Mouse (Mus musculus): ENCODE results near the gene Hook2.

Gene Hook2

GRCm38 (mm10) chr8:84990349-84990748 is at the start of gene Hook2:
TSS of gene Hook2 (plus strand) at chr8:84990603.
- CTCF ChIA-PET: interaction anchor here (0.6 to 8.0 kb wide), 5 partner anchors 9 to 503 kb away, joined by 3 to 113 read pairs (median 3); partner anchors contain the start of genes Gm49661, Junb, Prdx2 and Syce2

DNA sequence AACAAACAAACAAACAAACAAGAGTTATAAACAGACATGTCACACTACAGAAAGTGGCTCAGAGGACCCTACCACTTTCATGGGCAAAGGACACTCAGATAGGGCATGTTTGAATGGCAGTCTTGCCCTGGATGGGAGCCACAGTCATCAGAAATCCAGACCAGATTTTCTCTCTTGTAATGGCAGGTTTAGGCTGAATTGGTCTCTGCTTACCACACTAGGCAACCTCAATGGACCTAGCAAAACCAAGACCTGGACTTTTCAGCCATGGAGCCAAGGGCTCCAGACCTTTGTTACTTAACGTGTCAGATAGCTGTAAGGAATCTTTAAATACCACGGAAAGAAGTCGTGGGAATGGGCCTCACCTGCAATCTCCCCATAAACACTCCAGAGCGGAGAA is 46.7 kb upstream of the Hook2 start:
- CTCF ChIA-PET: interaction anchor here (1.0 kb wide), 1 partner anchor 41 kb away, joined by 3 read pairs; no protein-coding TSS in a partner anchor

- CTCF ChIA-PET: interaction anchor here (0.5 to 1.1 kb wide), 3 partner anchors 13 to 158 kb away, joined by 3 to 19 read pairs (median 6); no protein-coding TSS in a partner anchor
Observed at GRCm38 (mm10) chr8:84944478-84945160, 45.8 kb upstream of the Hook2 start.

GRCm38 (mm10) chr8:84945235-84945632 is 45.2 kb upstream of the Hook2 start:
- CTCF ChIA-PET: interaction anchor here (0.5 to 1.1 kb wide), 2 partner anchors 12 to 158 kb away, joined by 6 to 19 read pairs; no protein-coding TSS in a partner anchor

DNA sequence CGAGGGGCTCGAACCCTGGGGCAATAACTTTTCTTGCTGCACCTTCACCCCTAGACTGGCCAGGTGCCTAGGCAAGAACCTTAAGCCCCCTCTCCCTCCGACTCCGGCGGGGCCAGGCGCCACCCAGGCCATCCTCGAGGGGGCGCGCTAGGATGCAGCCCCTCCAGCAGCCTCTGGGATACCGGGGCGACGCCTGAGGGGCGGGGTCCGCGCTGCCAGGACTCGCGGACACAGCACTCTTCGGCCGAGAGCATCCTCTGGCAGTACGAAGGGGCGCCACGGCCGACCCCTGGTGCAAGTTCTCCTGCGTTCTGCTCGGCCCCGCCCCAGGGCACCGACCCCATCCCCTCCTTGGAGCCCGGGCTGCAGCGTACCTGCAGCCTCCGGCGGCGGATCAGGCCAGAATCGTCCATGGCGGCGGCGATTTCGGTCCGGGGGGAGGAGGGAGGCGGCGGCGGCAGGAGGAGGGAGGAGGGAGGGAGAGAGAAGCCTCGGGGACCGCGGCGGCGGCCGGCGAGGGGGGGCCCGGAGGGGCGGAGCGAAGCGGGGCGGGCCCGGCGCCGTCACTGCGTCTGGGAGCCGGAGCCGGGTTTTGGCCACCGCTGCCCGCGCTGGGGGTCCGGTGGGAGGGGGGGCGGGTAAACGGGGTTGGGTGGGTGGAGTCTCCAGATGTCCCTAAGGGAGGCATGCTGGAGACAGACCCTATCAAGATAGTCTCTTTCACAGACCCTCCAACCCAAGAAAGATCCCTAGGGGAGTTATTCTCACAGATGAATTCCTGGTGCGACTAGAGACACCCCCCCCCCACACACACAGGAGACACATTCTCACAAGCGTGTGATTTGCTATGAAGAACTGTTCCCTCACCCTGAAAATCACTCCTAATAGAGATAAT is 44.5 kb upstream of the Hook2 start:
- CTCF ChIA-PET: no interaction called here

DNA sequence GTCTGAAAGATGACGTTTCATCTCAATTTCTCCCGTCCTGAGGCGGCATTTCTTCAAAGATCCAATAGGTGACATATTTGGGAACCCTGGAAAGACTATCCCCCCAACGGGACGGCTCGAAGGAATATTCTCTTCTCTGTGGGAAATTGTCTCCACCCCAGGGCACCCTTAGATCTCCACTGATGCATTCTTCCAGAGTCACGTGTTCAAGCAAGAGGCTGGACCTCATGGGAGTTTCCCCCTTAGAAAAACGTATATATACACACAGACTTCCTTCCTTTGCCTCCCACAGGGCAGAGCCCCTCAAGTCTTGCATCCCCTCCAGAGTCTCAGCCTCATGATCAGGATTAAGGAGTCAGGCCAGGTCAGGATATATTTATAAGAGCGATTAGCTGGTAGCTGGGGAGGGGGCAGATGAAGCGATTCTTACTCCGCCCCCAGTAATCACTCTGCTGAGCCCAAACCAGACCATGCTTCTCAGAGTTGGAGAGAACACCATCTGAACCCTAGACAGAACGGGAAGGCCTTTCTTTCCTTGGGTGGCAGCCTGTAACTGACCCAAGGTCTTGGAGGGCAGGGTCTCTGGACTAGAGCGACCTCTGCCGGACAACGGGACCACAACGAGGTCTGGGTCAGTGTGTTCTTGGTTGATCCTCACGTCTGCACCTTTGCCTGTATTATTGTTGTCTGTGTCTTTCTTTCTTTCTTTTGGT is 43.7 kb upstream of the Hook2 start, which contains the start of gene Rtbdn:
Gene Rtbdn (plus strand): TSS at position 464 of the 713 bp plus-strand sequence.
- CTCF ChIA-PET: no interaction called here

- CTCF ChIA-PET: no interaction called here
Observed at GRCm38 (mm10) chr8:84947241-84947545, 43.2 kb upstream of the Hook2 start.

DNA sequence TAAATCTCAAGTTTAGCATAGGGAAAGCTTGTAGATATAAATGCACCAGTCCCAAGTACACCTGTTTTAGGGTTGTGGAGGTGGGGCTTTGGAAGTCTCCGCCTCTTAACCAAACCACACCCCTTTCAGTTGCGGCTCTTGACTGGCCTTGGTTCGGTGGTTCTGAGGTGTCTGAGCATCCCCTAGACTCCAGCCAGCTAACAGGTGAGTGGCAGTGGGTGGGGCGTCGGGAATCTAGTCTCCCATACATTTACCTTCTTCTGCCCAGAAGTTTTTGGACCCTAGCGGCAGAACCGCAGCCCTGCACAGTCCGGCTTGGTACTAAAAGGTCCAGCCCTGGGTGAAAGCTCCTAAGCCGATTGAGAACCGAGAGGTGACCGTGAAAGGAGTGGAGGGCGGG is 40.6 kb upstream of the Hook2 start:
- CTCF ChIA-PET: interaction anchor here (0.6 to 1.1 kb wide), 3 partner anchors 21 to 123 kb away, joined by 3 to 5 read pairs (median 4); no protein-coding TSS in a partner anchor

GRCm38 (mm10) chr8:84952612-84953255 is 37.7 kb upstream of the Hook2 start:
- CTCF ChIA-PET: interaction anchor here (0.6 to 0.8 kb wide), 4 partner anchors 13 to 279 kb away, joined by 3 to 9 read pairs (median 6); partner anchors contain the start of gene Trmt1

DNA sequence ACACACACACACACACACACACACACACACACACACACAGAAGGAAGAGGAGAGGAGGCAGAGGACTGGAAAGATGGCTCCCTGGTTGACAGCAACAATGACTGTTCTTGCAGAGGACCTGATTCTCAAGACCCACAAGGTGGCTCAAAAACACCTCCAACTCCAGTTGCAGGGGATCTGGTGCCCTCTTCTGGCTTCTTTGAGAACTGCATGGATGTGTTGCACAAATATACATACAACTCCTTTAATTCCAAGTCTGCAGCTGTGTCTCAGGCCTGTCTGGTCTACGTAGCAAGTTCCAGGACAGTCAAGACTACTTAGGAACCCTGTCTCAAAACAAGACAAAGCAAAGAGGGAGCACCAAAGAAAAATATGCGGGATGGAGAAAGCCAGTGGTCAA is 33.6 kb upstream of the Hook2 start:
- CTCF ChIA-PET: interaction anchor here (1.2 kb wide), 1 partner anchor 12 kb away, joined by 6 read pairs; no protein-coding TSS in a partner anchor

DNA sequence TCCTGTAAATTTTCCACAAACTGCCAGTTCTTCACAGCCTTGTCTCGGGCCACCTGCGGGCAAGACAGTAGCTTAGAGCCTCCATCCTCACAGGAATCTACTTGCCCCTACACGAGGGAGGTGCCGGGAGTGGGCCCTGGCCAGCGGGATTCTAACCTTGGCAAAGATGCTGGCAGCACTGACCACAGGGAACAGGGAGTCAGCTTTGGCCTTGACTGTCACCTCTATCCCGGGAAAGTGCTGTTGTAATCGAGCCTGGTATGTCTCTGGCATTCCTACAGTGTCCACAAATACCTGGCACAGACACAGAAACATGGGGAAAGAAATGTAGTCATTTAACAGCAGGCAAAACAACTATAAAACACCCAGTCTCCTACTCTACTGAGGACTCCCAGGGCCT is 30.6 kb upstream of the Hook2 start:
- CTCF ChIA-PET: no interaction called here

DNA sequence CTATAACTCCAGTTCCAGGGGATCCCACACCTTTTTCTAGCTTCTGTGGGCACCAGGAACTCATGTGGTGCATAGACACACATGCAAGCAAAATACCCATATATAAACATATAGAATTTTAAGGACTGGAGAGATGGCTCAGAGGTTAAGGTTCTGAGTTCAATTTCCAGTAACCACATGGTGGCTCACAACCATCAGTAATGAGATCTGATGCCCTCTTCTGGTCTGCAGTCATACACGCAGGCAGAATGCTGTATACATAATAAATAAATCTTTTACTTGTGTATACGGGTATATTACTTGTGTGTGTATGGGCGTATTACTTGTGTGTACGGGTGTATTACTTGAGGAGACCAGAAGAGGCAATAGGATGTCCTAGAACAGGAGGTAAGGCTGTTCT is 26.5 kb upstream of the Hook2 start:
- CTCF ChIA-PET: no interaction called here

GRCm38 (mm10) chr8:84965731-84966291 is 24.6 kb upstream of the Hook2 start:
- CTCF ChIA-PET: no interaction called here

GRCm38 (mm10) chr8:84966603-84967002 is 23.8 kb upstream of the Hook2 start:
- CTCF ChIA-PET: interaction anchor here (1.1 kb wide), 1 partner anchor 22 kb away, joined by 4 read pairs; no protein-coding TSS in a partner anchor

- CTCF ChIA-PET: interaction anchor here (0.6 to 1.5 kb wide), 4 partner anchors 19 to 231 kb away, joined by 3 to 4 read pairs (median 4); partner anchors contain the start of gene Hook2
Observed at GRCm38 (mm10) chr8:84967532-84968304, 22.7 kb upstream of the Hook2 start.

DNA sequence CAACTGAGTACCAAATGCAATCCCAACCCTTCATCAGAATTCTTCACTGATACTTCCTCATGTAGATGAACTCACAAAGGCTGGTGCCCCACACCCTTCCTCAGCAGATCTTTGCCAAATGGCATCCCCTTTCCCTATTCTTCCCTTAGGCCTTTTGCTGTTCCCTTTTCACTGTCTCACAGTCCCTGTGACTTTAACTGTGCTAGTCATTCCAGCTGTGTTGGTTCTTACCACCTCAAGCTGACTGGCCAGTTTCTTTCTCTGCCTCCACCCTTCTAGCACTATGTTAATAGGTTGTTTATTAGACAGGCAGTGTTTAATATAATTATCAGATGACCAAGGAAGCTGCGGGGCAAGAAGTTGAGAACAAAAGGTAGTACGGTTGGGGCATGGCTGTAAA is 21.8 kb upstream of the Hook2 start:
- CTCF ChIA-PET: interaction anchor here (0.6 to 1.5 kb wide), 3 partner anchors 21 to 131 kb away, joined by 3 to 4 read pairs (median 4); partner anchors contain the start of gene Hook2

DNA sequence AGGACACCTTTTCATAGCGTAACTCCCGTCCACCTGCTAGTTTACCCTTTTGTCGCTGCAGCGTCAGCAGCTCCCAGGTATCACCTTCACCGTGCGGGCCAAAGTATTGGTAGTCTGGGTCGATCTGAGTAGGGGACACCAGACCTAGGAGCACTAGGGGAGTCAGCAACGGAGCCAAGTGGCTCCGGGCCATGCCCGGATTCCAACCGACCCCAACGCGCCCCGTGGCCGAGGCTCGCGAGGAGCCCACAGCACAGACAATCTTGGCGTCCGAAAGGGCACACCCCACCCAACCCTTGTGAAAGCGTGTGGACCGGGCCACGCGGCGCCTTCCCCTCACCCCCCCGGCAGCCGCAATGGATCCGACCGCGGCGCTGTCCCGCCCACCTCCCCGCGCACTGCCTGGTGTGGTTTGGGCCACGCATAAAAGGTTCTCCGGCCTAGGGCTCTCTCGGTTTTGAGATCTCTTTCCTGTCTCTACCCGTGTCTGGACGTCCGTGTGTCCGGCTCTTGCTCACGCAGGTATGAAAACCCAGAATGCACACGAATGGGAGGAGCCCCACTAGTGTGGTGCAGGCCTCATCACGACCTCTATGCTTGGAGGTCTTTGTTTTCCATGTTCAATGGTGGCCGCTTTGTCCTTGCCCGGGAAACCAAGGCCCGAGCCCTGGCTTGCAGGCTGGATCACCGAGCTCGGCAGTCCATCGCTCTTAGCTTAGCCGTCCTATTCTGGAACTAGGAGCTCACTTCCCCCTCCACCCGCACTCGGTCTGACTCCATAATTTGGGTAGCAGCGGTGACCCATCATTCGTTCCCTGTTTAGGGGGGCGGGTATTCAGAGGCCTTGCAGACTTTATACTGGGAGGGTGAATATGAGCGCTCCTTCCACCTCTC is 20.9 kb upstream of the Hook2 start, which contains the start of the genes Gm49661, Prdx2 and Rnaseh2a:
Gene Gm49661 (minus strand): TSS at position 193 of the 894 bp plus-strand sequence.
Gene Prdx2 (plus strand): TSS at position 347 of the 894 bp plus-strand sequence.
Gene Rnaseh2a (minus strand): TSS at position 527 of the 894 bp plus-strand sequence.
- CTCF ChIA-PET: interaction anchor here (0.7 to 1.5 kb wide), 2 partner anchors 21 to 47 kb away, joined by 3 to 4 read pairs; partner anchors contain the start of gene Hook2

GRCm38 (mm10) chr8:84970135-84970790 is 20.1 kb upstream of the Hook2 start:
- CTCF ChIA-PET: no interaction called here

Measured in spleen, embryonic (tissue).